Mouse (Mus musculus) adrenal gland, adult 2 months (tissue): ENCODE measurements at regions not wholly inside any gene's neighbourhood (a gene's known extent, or its start where the extent isn't known, plus 50 kb on each side); places are given as distances from the start of the nearest gene placed in this dataset.

Source experiments
- DNase-seq: peaks from one replicate; pipeline ENCODE4 v3.0.0; 2021

DNA sequence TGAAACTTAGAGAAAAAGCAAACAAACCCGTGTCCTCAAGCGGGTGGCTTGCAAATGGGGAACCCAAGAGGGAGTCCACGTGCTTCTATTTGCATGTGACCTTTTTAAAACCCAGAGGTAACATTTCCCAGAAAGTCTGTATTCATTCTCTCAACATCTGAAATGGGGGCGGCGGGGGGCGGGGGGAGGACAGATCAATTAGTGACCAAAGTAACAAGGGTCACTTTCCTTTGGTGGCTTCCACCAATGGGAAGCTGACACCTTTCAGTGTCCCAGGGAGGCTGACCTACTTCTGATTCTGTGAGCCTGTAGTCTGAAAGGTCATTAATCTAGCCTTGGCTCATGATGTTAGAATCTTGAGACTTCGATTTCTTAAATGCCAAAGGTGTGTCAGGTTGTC lies 236.0 kb downstream of the Gm11011 start:
- DNase-seq = no peak

GRCm38 (mm10) chr2:169346107-169346506 lies 241.4 kb downstream of the Gm11011 start:
- DNase-seq = no peak

- no peak for DNase-seq
These were observed 268.0 kb downstream of the Gm11011 start for GRCm38 (mm10) chr2:169319521-169319920.

GRCm38 (mm10) chr2:169314396-169314930 lies 273.1 kb downstream of the Gm11011 start:
- DNase-seq = no peak

DNA sequence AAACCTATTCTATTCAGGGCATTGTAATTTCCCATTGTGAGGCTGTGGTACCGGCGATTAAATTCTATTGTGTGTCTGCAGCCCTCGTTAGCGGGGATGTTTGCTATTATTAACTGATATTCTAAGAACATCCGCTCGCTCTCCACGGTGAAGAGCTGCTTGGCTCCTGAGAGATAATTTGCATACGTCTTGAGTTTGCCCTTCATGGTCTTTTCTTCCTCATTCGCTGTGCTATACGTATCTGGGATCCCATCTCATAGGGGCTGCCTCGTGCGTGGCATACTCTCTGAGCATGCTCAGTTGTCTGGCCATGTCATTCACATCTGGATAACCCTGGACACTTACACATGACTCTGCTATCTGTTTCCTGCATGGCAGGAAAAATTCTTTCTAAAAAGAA lies 275.7 kb downstream of the Gm11011 start:
- no peak for DNase-seq

- DNase-seq = no peak
These were observed 276.2 kb downstream of the Gm11011 start for GRCm38 (mm10) chr2:169311356-169311755.

DNA sequence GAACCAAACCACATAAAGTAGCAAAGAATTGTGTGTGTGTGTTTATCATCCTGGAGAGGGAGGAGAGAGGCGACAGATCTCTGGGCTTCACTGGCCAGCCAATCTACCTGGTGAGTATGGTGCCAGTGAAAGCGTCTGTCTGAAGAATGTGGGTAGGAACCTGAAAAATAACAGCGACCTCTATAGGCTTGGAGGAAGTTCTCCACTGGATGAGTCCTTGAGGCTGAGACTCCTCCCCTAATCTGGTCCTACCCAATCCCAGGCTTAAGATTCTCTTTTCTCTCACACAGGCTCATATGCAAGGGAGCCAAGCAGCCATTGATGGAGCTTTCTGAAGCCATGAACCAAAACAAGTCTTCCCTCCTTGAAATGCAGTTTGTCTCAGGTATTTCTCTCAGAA lies 283.2 kb downstream of the Gm11011 start:
- no peak for DNase-seq

DNA sequence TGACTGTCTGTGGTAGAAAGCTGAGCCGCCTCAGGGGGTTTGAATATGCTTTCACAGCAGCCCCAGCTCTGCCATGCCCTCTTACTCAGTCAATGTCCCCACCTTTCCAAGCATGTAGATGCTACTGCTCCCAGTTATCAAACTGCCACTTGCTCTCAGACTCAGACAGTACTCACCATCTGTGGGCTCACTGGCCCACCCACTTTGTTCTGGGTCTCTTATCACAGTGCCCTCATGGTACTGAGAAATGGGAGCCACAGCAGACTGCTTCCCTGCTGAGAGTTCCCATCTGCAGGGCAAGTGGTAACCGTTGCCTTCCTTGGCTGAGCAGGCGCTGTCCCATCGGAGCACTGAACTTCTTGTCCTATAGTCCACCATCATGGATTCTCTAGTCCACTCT lies 286.6 kb downstream of the Gm11011 start:
- no peak for DNase-seq

DNA sequence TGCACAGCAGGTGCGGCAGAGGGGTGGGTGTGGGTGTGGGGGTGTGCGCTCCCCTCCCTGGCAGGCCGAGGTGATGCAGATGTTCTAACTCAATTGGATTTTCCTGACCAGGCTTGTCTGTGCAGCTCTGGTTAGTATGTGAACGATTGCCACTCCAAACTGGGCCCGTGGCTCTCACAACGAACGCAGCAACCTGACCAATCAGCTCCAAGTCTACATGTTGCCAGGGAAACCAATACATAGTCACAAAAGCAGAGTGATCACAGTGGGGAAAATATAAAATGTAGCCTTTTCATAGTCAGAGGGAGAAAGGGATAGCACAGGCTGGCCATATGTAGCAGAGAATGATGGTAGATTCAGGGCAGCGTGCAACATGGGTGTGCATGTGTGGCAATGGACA lies 287.1 kb downstream of the Gm11011 start:
- DNase-seq = no peak

- peak; percentile 4 for DNase-seq
These were observed 289.5 kb downstream of the Gm11011 start for GRCm38 (mm10) chr2:169297841-169298627.

DNA sequence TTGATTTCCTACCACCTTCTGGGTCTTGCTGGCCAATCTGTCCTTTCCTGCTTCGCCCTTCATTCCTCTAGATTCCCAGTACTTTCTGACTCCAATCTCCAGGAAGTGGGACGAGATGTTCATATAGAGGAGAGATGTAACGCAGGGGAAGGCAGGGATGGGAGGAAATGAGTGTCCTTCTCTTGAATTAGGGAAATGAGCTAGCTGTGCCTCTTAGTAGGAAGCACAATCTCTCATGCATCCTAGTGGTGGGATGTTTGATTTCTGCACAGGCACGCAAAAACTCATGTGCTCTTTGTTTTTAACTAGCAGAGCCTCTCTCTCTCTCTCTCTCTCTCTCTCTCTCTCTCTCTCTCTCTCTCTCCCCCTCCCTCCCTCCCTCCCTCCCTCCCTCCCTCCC lies 290.3 kb downstream of the Gm11011 start:
- DNase-seq = no peak

DNA sequence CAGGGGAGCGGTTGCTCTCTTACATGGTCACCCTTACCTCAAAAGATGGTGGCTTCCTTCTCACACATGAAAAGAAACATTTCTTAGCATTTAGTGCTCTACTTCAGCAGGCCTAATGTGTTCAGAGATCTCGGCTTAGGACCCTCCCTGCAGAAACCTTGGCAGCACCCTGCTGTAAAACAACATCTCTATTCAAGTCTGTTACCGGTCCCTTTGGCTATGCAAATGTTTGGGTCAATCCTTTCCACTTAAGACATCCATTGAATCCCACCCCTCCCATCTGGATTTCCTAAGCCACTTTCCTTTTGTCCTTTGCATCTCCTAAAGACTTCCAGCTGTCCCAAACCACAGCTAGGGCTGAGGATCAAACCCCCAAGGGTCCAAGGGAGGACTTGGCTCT lies 294.2 kb downstream of the Gm11011 start:
- no peak for DNase-seq

DNA sequence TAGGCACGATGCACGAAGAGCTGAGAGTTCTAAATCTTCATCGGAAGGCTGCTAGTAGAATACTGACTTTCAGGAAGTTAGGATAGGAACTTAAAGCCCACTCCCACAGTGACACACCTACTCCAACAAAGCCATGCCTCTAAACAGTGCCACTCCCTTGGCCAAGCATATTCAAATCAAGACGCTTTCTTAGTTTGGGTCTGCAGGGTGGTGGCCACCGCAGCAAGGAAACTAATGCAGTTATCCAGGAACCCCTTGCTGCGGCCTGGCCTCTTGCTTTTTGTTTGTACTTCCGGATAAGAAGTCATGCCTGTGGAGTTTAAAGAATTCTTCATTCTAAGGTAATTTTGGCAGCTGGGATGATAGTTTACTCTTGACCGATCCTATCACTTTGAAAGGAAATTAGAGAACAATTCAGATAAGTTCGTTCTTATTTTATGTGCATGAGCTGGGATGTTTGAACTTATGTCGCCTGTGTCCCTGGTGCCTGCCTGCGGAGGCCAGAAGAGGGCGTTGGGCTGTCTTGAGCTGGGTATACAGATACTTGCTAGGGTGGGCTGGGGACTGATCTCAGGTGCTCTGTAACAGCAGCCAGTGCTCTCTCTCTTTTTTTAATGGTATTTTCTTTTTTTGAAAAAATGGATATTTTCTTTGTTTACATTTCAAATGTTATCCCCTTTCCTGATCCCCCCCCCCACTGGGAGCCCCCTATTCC lies 298.5 kb downstream of the Gm11011 start:
- DNase-seq = no peak

DNA sequence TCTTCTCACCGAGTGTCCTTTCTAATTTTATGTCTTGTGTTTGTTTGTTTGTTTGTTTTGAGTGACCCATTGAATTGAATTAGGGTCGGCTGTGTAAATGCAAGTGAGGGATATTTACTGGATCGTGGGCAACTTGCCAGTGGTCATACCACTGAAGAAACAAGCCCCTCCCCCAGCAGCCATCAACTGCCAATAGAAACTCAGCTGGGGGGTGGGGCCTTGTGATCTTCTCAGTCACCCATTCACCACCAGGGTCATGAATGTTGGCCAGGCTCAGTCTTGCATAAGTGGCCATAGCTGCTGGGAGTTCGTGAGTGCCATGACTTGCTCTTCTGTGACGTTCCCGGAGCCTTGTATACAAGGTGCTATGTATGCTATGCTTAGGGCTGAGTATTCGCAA lies 300.8 kb downstream of the Gm11011 start:
- no peak for DNase-seq

- no peak for DNase-seq
These were observed 304.9 kb downstream of the Gm11011 start for GRCm38 (mm10) chr2:169282508-169283117.

- DNase-seq = peak; percentile 26
These were observed 312.2 kb downstream of the Gm11011 start for GRCm38 (mm10) chr2:169275371-169275770.

GRCm38 (mm10) chr2:169274101-169274500 lies 313.4 kb downstream of the Gm11011 start:
- DNase-seq = peak; percentile 44

GRCm38 (mm10) chr2:169272622-169273021 lies 314.9 kb downstream of the Gm11011 start:
- no peak for DNase-seq

DNA sequence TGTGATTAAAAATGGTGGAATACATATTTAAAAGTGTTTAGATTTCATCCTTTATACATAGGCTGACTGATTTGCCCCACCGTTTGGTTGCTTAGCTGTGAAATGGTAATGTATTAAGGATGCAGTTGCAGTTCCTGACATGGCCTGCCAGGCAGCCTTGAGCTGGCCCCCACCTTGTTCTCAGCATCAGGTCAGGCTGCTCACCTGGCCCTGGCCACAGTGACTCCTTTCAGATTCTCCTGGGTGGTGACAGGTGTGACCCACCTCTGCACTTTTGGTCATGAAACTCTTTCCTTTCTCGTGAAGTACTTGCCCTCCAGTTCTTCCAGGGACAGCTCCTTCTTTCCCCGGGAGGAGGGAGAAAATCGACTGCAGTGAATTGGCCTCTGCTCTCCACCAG lies 315.5 kb downstream of the Gm11011 start:
- no peak for DNase-seq

DNA sequence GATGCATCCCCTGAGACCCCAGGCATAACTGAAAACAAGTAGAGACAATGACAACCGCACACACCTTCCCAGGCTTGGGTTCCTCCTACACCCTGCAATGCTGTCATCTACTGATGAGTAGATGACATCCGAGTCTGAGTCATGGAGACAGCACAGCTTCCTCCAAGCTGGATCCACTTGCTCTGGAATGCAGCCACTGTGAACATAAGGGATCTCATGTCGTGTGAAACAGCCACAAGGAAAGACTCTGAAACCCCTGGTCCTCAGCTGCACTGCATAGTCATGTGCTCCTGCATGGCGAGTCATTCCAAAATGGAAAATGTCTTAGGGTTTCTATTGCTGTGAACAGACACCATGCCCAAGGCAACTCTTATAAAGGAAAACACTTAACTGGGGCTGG lies 305.2 kb upstream of the Zfp64 start:
- DNase-seq = no peak

DNA sequence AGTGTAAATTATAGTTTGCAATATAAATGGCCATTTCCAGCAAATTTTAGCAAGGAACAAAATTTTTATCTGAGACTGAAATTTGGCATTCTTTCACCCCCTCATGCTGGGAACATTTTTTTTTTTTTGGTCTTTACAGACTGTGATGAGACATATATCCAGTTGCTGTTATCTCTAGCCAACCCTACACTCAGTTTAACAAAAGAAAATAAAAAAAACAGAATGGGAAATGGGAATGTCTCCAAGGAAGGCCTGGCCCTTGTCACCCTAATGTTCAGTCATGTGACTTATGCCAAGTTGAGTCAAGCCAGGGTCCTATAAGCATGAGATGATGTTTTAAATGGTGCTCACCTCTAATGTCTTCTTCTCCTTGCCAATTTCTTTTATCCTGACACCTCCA lies 289.2 kb upstream of the Zfp64 start:
- no peak for DNase-seq

- DNase-seq = no peak
These were observed 288.6 kb upstream of the Zfp64 start for GRCm38 (mm10) chr2:169243981-169244380.

DNA sequence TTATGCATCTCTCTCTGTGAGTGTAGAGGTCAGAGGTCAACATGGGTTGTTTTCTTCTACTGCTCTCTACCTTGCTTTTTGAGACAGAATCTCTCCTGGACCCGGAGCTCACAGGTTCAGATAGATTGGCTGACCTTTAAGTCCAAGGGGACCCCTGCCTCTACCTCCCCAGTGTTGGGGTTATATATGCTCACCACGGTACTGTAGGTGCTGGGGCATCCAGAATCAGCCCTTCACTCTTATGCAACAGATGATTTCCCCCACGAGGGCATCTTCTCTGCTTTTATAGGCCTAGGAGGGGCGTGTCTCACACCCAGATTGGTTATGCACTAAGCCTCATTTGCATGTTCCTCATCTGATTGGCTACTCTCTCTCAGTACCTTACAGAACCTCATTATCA lies 282.5 kb upstream of the Zfp64 start:
- no peak for DNase-seq
